Mouse (Mus musculus) spleen, postnatal 4 days (tissue): ENCODE results near the gene Clmp.
A peak's percentile ranks its signal among the peaks of the same experiment; 100 is the strongest.
"Not testable (repeated sequence)": the region's sequence is repeated elsewhere in the genome, so short reads cannot be mapped to it uniquely, and the experiment has no call there.

Source experiments
- DNase-seq, 2 experiments: peaks; one replicate each; pipeline ENCODE4 v3.0.0; 2022; ENCODE audit warnings: low spot score in 2 of 2

Clmp gene

GRCm38 (mm10) chr9:40800675-40801612 lies 115.2 kb downstream of the Clmp start, which contains the start of gene Hspa8:
Gene Hspa8 (plus strand): TSS chr9:40800984.
- peak; percentile 99 for DNase-seq

GRCm38 (mm10) chr9:40801614-40802532 lies 116.1 kb downstream of the Clmp start:
- peak in 1 of 2 experiments; percentile 23 for DNase-seq

GRCm38 (mm10) chr9:40802533-40802875 lies 116.7 kb downstream of the Clmp start:
- not testable (repeated sequence) for DNase-seq

GRCm38 (mm10) chr9:40804576-40804975 lies 118.8 kb downstream of the Clmp start:
- not testable (repeated sequence) for DNase-seq

- DNase-seq = peak; percentile 77 to 87
These were observed 119.5 kb downstream of the Clmp start for GRCm38 (mm10) chr9:40805263-40805662.

GRCm38 (mm10) chr9:40806440-40807288 lies 120.9 kb downstream of the Clmp start:
- DNase-seq = no peak

GRCm38 (mm10) chr9:40807289-40807920 lies 121.6 kb downstream of the Clmp start:
- no peak for DNase-seq

- DNase-seq = no peak
These were observed 122.5 kb downstream of the Clmp start for GRCm38 (mm10) chr9:40808061-40808906.

GRCm38 (mm10) chr9:40808907-40809280 lies 123.1 kb downstream of the Clmp start:
- DNase-seq = no peak

GRCm38 (mm10) chr9:40811860-40812259 lies 126.1 kb downstream of the Clmp start:
- peak; percentile 31 to 69 for DNase-seq

GRCm38 (mm10) chr9:40814060-40814459 lies 128.3 kb downstream of the Clmp start:
- no peak for DNase-seq

- no peak for DNase-seq
These were observed 131.7 kb downstream of the Clmp start for GRCm38 (mm10) chr9:40817325-40818028.

GRCm38 (mm10) chr9:40825601-40826000 lies 139.8 kb downstream of the Clmp start:
- no peak for DNase-seq

- DNase-seq = no peak
These were observed 141.6 kb downstream of the Clmp start for GRCm38 (mm10) chr9:40827366-40827765.

GRCm38 (mm10) chr9:40834569-40834968 lies 148.8 kb downstream of the Clmp start:
- peak; percentile 65 to 91 for DNase-seq
